Mouse (Mus musculus) MEL (cell line): ENCODE results near the gene Lypd4. TPM values are rescaled to one million over a fixed set of nuclear protein-coding genes. Genes with fewer than 3 reads are reported as not detected.

Source experiments
- DNase-seq: peaks from one replicate; pipeline ENCODE4 v3.0.0; 2011; ENCODE audit warnings: low read depth, low spot score
- H3K27ac ChIP-seq: 2 replicates; pipeline ENCODE4 v1.5.1; 2012; ENCODE audit warnings: low read depth, mild to moderate bottlenecking, control low read depth, low read length, moderate library complexity; ENCODE audit not compliant: control insufficient read depth
- H3K27me3 ChIP-seq, 2 experiments: fragments of 150-350 bp in 1 of 2; sonication (generic) in 1 of 2; 2 replicates each; pipeline ENCODE4 v1.6.1; 2012; ENCODE audit warnings: low read length in 2 of 2, mild to moderate bottlenecking in 2 of 2, improper control_type of control experiment in 1 of 2, moderate library complexity in 1 of 2; ENCODE audit not compliant: insufficient read depth in 2 of 2, control insufficient read depth in 1 of 2
- H3K36me3 ChIP-seq, 2 experiments: 2 replicates each; pipeline ENCODE4 v1.6.1; 2012 to 2014; ENCODE audit warnings: low read length in 2 of 2, improper control_type of control experiment in 1 of 2, inconsistent platforms in 1 of 2, mild to moderate bottlenecking in 1 of 2; ENCODE audit not compliant: insufficient read depth in 2 of 2, control insufficient read depth in 1 of 2
- H3K4me1 ChIP-seq, 2 experiments: fragments of 150-350 bp in 1 of 2; sonication (generic) in 1 of 2; 2 replicates each; pipeline ENCODE4 v1.6.1; 2012; ENCODE audit warnings: low read length in 2 of 2, improper control_type of control experiment in 1 of 2, mild to moderate bottlenecking in 1 of 2; ENCODE audit not compliant: insufficient read depth in 2 of 2, control insufficient read depth in 1 of 2
- H3K4me3 ChIP-seq, 2 experiments: fragments of 150-350 bp in 1 of 2; sonication (generic) in 1 of 2; 2 replicates each; pipeline ENCODE4 v1.5.1; 2012; ENCODE audit warnings: low read depth in 2 of 2, low read length in 2 of 2, mild to moderate bottlenecking in 2 of 2, moderate library complexity in 2 of 2, control low read depth in 1 of 2, improper control_type of control experiment in 1 of 2; ENCODE audit not compliant: control insufficient read depth in 1 of 2, insufficient read depth in 1 of 2
- H3K79me2 ChIP-seq: 2 replicates; pipeline ENCODE4 v1.6.1; 2012; ENCODE audit warnings: mild to moderate bottlenecking, low read length, moderate library complexity; ENCODE audit not compliant: control insufficient read depth, poor library complexity, insufficient read depth
- H3K9ac ChIP-seq: 2 replicates; pipeline ENCODE4 v1.6.1; 2012; ENCODE audit warnings: low read depth, mild to moderate bottlenecking, control low read depth, low read length, moderate library complexity; ENCODE audit not compliant: control insufficient read depth, poor library complexity, severe bottlenecking
- H3K9me3 ChIP-seq: fragments of 150-350 bp; sonication (generic); replicated peaks from 2 replicates; pipeline ENCODE4 v1.6.1; 2012; ENCODE audit warnings: mild to moderate bottlenecking, low read length, improper control_type of control experiment, moderate library complexity; ENCODE audit not compliant: insufficient read depth
- BHLHE40 ChIP-seq: IDR thresholded peaks from 2 replicates; pipeline ENCODE4 v1.6.1; 2012; ENCODE audit warnings: low read depth, mild to moderate bottlenecking, inconsistent platforms, low read length, improper control_type of control experiment, borderline replicate concordance
- CHD1 ChIP-seq: IDR thresholded peaks from 2 replicates; pipeline ENCODE4 v1.6.1; 2012; ENCODE audit warnings: low read depth, mild to moderate bottlenecking, inconsistent platforms, low read length, improper control_type of control experiment
- ELF1 ChIP-seq: IDR thresholded peaks from 2 replicates; pipeline ENCODE4 v1.6.1; 2014; ENCODE audit warnings: low read depth, mild to moderate bottlenecking, inconsistent platforms, low read length, improper control_type of control experiment, moderate library complexity
- EP300 ChIP-seq, 2 experiments: IDR thresholded peaks; 2 replicates each; pipeline ENCODE4 v1.6.1; 2011; ENCODE audit warnings: improper control_type of control experiment in 2 of 2, low read length in 2 of 2, low read depth in 1 of 2, mild to moderate bottlenecking in 1 of 2
- GABPA ChIP-seq: IDR thresholded peaks from 2 replicates; pipeline ENCODE4 v1.6.1; 2012; ENCODE audit warnings: low read depth, mild to moderate bottlenecking, inconsistent platforms, low read length, improper control_type of control experiment, moderate library complexity
- GATA1 ChIP-seq: IDR thresholded peaks from 2 replicates; pipeline ENCODE4 v1.6.1; 2011; ENCODE audit warnings: low read depth, low read length, improper control_type of control experiment
- HCFC1 ChIP-seq: IDR thresholded peaks from 2 replicates; pipeline ENCODE4 v1.6.1; 2012; ENCODE audit warnings: low read depth, mild to moderate bottlenecking, inconsistent platforms, low read length, improper control_type of control experiment, moderate library complexity
- JUND ChIP-seq: IDR thresholded peaks from 2 replicates; pipeline ENCODE4 v1.6.1; 2011; ENCODE audit warnings: low read depth, mild to moderate bottlenecking, improper control_type of control experiment, low read length
- KAT2A ChIP-seq: conservative IDR thresholded peaks from 2 replicates; pipeline ENCODE4 v1.6.1; 2012; ENCODE audit warnings: low read depth, low read length, improper control_type of control experiment, inconsistent platforms
- MAFK ChIP-seq: IDR thresholded peaks from 2 replicates; pipeline ENCODE4 v1.6.1; 2011; ENCODE audit warnings: low read depth, mild to moderate bottlenecking, low read length, improper control_type of control experiment, borderline replicate concordance
- MAX ChIP-seq: IDR thresholded peaks from 2 replicates; pipeline ENCODE4 v1.6.1; 2011; ENCODE audit warnings: low read length, improper control_type of control experiment
- MEF2A ChIP-seq: IDR thresholded peaks from 2 replicates; pipeline ENCODE4 v1.6.1; 2014; ENCODE audit warnings: low read depth, mild to moderate bottlenecking, inconsistent platforms, low read length, improper control_type of control experiment; ENCODE audit not compliant: poor library complexity, insufficient replicate concordance, severe bottlenecking; ENCODE audit errors: extremely low read depth
- MYB ChIP-seq: IDR thresholded peaks from 2 replicates; pipeline ENCODE4 v1.6.1; 2011; ENCODE audit warnings: mild to moderate bottlenecking, low read depth, low read length, improper control_type of control experiment
- NRF1 ChIP-seq: IDR thresholded peaks from 2 replicates; pipeline ENCODE4 v1.6.1; 2014; ENCODE audit warnings: low read depth, mild to moderate bottlenecking, inconsistent platforms, low read length, improper control_type of control experiment, moderate library complexity; ENCODE audit not compliant: poor library complexity, insufficient read depth, severe bottlenecking
- POLR2A ChIP-seq, 2 experiments: IDR thresholded peaks; 2 replicates each; pipeline ENCODE4 v1.6.1; 2011 to 2012; ENCODE audit warnings: low read length in 2 of 2, mild to moderate bottlenecking in 2 of 2, control low read depth in 1 of 2, improper control_type of control experiment in 1 of 2, low read depth in 1 of 2, moderate library complexity in 1 of 2; ENCODE audit not compliant: control insufficient read depth in 1 of 2, insufficient read depth in 1 of 2, poor library complexity in 1 of 2
- POLR2AphosphoS2 ChIP-seq: IDR thresholded peaks from 2 replicates; pipeline ENCODE4 v1.6.1; 2011; ENCODE audit warnings: low read length, improper control_type of control experiment
- POLR2AphosphoS5 ChIP-seq: IDR thresholded peaks from 2 replicates; pipeline ENCODE4 v1.6.1; 2012; ENCODE audit warnings: low read depth, borderline replicate concordance, mild to moderate bottlenecking, inconsistent platforms, low read length, moderate library complexity, mixed read lengths
- RCOR1 ChIP-seq: IDR thresholded peaks from 2 replicates; pipeline ENCODE4 v1.6.1; 2012; ENCODE audit warnings: low read depth, mild to moderate bottlenecking, inconsistent platforms, low read length, improper control_type of control experiment
- TAL1 ChIP-seq: IDR thresholded peaks from 2 replicates; pipeline ENCODE4 v1.6.1; 2012; ENCODE audit warnings: mild to moderate bottlenecking, inconsistent platforms, low read length, moderate library complexity, mixed read lengths
- TCF12 ChIP-seq: IDR thresholded peaks from 2 replicates; pipeline ENCODE4 v1.6.1; 2014; ENCODE audit warnings: low read depth, mild to moderate bottlenecking, inconsistent platforms, low read length, improper control_type of control experiment, moderate library complexity
- UBTF ChIP-seq: IDR thresholded peaks from 2 replicates; pipeline ENCODE4 v1.6.1; 2012; ENCODE audit warnings: low read depth, mild to moderate bottlenecking, inconsistent platforms, low read length, improper control_type of control experiment, moderate library complexity, borderline replicate concordance; ENCODE audit not compliant: insufficient read depth
- USF2 ChIP-seq, 2 experiments: IDR thresholded peaks; 2 replicates each; pipeline ENCODE4 v1.6.1; 2011 to 2012; ENCODE audit warnings: improper control_type of control experiment in 2 of 2, low read length in 2 of 2, borderline replicate concordance in 1 of 2, inconsistent platforms in 1 of 2, low read depth in 1 of 2, mild to moderate bottlenecking in 1 of 2; ENCODE audit not compliant: insufficient read depth in 1 of 2
- ZNF384 ChIP-seq: IDR thresholded peaks from 2 replicates; pipeline ENCODE4 v1.6.1; 2012; ENCODE audit warnings: low read depth, mild to moderate bottlenecking, inconsistent platforms, low read length, improper control_type of control experiment
- polyA plus RNA-seq, 2 experiments: library from polyadenylated mRNA; stranded (reverse) in 1 of 2; unstranded in 1 of 2; fragments of >175 nt in 1 of 2; fragments of >200 nt in 1 of 2; gene quantifications; 2 replicates each; pipeline versions ENCODE4 v1.2.1 to v1.2.4; 2012; ENCODE audit warnings: low replicate concordance in 2 of 2, low read depth in 1 of 2; ENCODE audit not compliant: insufficient read length in 2 of 2, insufficient read depth in 1 of 2, missing spikeins in 1 of 2
- total RNA-seq: library from RNA; depleted of rRNA; stranded (reverse); fragments of 300-350 nt; gene quantifications from 2 replicates; pipeline ENCODE4 v1.2.3, GENCODE M21; 2012

Gene Lypd4
- total and polyA plus RNA-seq, 3 experiments = not detected

DNA sequence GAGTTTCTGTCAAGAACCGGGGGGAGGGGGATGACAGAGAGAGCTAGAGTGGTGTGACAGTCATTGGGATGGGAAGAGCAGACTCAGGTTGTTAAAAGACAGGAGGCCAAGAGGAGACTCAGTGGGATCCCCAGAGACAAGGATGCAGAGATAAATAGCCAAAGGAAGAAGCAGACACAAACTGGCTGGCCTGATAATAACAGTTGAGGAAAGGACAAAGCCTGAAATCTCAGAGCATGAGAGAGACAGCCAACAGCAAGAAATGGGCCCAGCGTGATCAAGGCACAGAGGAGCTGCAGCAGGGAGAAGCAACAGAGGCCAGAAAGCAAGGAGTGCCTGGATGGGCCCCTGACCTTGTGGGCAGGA is 32.5 kb upstream of the Lypd4 start:
- Histone ChIP-seq H3K4me3 (peak overlapping the region; percentile 57 to 72), H3K27me3 (no peaks in the 10 kb centered on the region), H3K27ac (peak overlapping the region; percentile 99), H3K36me3 (peaks cover 0 to 23% of the 10 kb centered on the region in 2 experiments; a peak in 3 of 4 replicates), H3K9ac (peak overlapping the region; percentile 97), H3K4me1 (peaks cover 0 to 37% of the 10 kb centered on the region in 2 experiments; a peak in 2 of 4 replicates), H3K79me2 (peaks cover 28% of the 10 kb centered on the region), H3K9me3 (no peaks in the 10 kb centered on the region)
- DNase-seq = no peak
- peak; percentile 35; the same call in 1 of the 2 replicates for TF ChIP-seq TCF12
- TF ChIP-seq JUND = no peak
- no peak for TF ChIP-seq KAT2A
- no peak for TF ChIP-seq MYB
- TF ChIP-seq TAL1 = peak; percentile 65
- no peak for TF ChIP-seq MEF2A
- TF ChIP-seq POLR2AphosphoS5 = no peak
- no peak for TF ChIP-seq GABPA
- no peak for TF ChIP-seq MAX
- no peak for TF ChIP-seq POLR2AphosphoS2
- peak in 1 of 2 experiments; percentile 25; a peak in 1 of 4 replicates for TF ChIP-seq EP300 (IDR thresholded peaks at IDR 0.05; ENCODE audit: low read depth in 1 of 2, low read length in 2 of 2)
- no peak for TF ChIP-seq NRF1
- 0 out of 4 replicates have a peak, but pooled peaks of 1 of the 2 experiments have one; percentile 43 for TF ChIP-seq POLR2A (IDR thresholded peaks at IDR 0.05; ENCODE audit: control insufficient read depth in 1 of 2, insufficient read depth in 1 of 2, low read depth in 1 of 2, low read length in 2 of 2, poor library complexity in 1 of 2)
- TF ChIP-seq HCFC1 = no peak
- no peak for TF ChIP-seq BHLHE40
- TF ChIP-seq ELF1 = no peak
- TF ChIP-seq CHD1 = peak; percentile 20; the same call in 1 of the 2 replicates
- no peak for TF ChIP-seq ZNF384
- no peak for TF ChIP-seq UBTF
- TF ChIP-seq RCOR1 = no peak; the same call in 1 of the 2 replicates
- no peak for TF ChIP-seq USF2 (IDR thresholded peaks at IDR 0.05; ENCODE audit: borderline replicate concordance in 1 of 2, insufficient read depth in 1 of 2, low read depth in 1 of 2, low read length in 2 of 2)
- TF ChIP-seq GATA1 = peak; percentile 21; the same call in 1 of the 2 replicates
- no peak; the same call in 1 of the 2 replicates for TF ChIP-seq MAFK
